Mouse (Mus musculus): ENCODE measurements around the gene Robo1. TPM values are rescaled to one million over a fixed set of nuclear protein-coding genes. Genes with fewer than 3 reads are reported as not detected.

Robo1 gene
- polyA plus RNA-seq, 1 experiment = 0.72 TPM

- Histone ChIP-seq H3K4me1 (ENCODE audit: control insufficient read depth, insufficient read depth, low read length) (no peaks in the 10 kb centered on the region), H3K27ac (ENCODE audit: insufficient read depth, low read depth, low read length) (no peak overlapping the region), H3K4me3 (ENCODE audit: insufficient read depth, low read length) (no peak overlapping the region)
- TF ChIP-seq CTCF (IDR thresholded peaks at IDR 0.05; ENCODE audit: low read depth, low read length) (no peak), POLR2A (IDR thresholded peaks at IDR 0.05; ENCODE audit: borderline replicate concordance, low read depth, low read length) (no peak)
Measured at GRCm38 (mm10) chr16:72422426-72422825, 114.3 kb downstream of the Robo1 start.

GRCm38 (mm10) chr16:72434396-72434795 lies 126.3 kb downstream of the Robo1 start:
- H3K4me1 ChIP-seq (ENCODE audit: control insufficient read depth, insufficient read depth, low read length) = no peaks in the 10 kb centered on the region
- TF ChIP-seq POLR2A (IDR thresholded peaks at IDR 0.05; ENCODE audit: borderline replicate concordance, low read depth, low read length) (no peak), CTCF (IDR thresholded peaks at IDR 0.05; ENCODE audit: low read depth, low read length) (no peak)
- no peak overlapping the region for H3K4me3 ChIP-seq (ENCODE audit: insufficient read depth, low read length)
- no peak overlapping the region for H3K27ac ChIP-seq (ENCODE audit: insufficient read depth, low read depth, low read length)

GRCm38 (mm10) chr16:72444428-72445135 lies 136.5 kb downstream of the Robo1 start:
- no peak overlapping the region for H3K27ac ChIP-seq (ENCODE audit: insufficient read depth, low read depth, low read length)
- TF ChIP-seq CTCF (IDR thresholded peaks at IDR 0.05; ENCODE audit: low read depth, low read length) (no peak), POLR2A (IDR thresholded peaks at IDR 0.05; ENCODE audit: borderline replicate concordance, low read depth, low read length) (no peak)
- H3K4me3 ChIP-seq (ENCODE audit: insufficient read depth, low read length) = no peak overlapping the region

GRCm38 (mm10) chr16:72458155-72458554 lies 150.0 kb downstream of the Robo1 start:
- no peak overlapping the region for H3K4me3 ChIP-seq (ENCODE audit: insufficient read depth, low read length)
- H3K4me1 ChIP-seq (ENCODE audit: control insufficient read depth, insufficient read depth, low read length) = no peaks in the 10 kb centered on the region
- H3K27ac ChIP-seq (ENCODE audit: insufficient read depth, low read depth, low read length) = no peak overlapping the region
- TF ChIP-seq POLR2A (IDR thresholded peaks at IDR 0.05; ENCODE audit: borderline replicate concordance, low read depth, low read length) = no peak
- no peak for TF ChIP-seq CTCF (IDR thresholded peaks at IDR 0.05; ENCODE audit: low read depth, low read length)

More at GRCm38 (mm10) chr16:72444428-72445135, 136.5 kb downstream of the Robo1 start:
- no peaks in the 10 kb centered on the region for H3K4me1 ChIP-seq (ENCODE audit: control insufficient read depth, insufficient read depth, low read length)

GRCm38 (mm10) chr16:72458576-72458975 lies 150.5 kb downstream of the Robo1 start:
- Histone ChIP-seq H3K27ac (ENCODE audit: insufficient read depth, low read depth, low read length) (no peak overlapping the region), H3K4me1 (ENCODE audit: control insufficient read depth, insufficient read depth, low read length) (no peaks in the 10 kb centered on the region), H3K4me3 (ENCODE audit: insufficient read depth, low read length) (no peak overlapping the region)
- no peak for TF ChIP-seq POLR2A (IDR thresholded peaks at IDR 0.05; ENCODE audit: borderline replicate concordance, low read depth, low read length)
- no peak for TF ChIP-seq CTCF (IDR thresholded peaks at IDR 0.05; ENCODE audit: low read depth, low read length)

- Histone ChIP-seq H3K4me3 (ENCODE audit: insufficient read depth, low read length) (no peak overlapping the region), H3K27ac (ENCODE audit: insufficient read depth, low read depth, low read length) (no peak overlapping the region), H3K4me1 (ENCODE audit: control insufficient read depth, insufficient read depth, low read length) (no peaks in the 10 kb centered on the region)
- TF ChIP-seq POLR2A (IDR thresholded peaks at IDR 0.05; ENCODE audit: borderline replicate concordance, low read depth, low read length) (no peak), CTCF (IDR thresholded peaks at IDR 0.05; ENCODE audit: low read depth, low read length) (no peak)
Measured at GRCm38 (mm10) chr16:72465696-72466095, 157.6 kb downstream of the Robo1 start.

- Histone ChIP-seq H3K4me1 (ENCODE audit: control insufficient read depth, insufficient read depth, low read length) (no peaks in the 10 kb centered on the region), H3K4me3 (ENCODE audit: insufficient read depth, low read length) (no peak overlapping the region), H3K27ac (ENCODE audit: insufficient read depth, low read depth, low read length) (no peak overlapping the region)
- no peak for TF ChIP-seq CTCF (IDR thresholded peaks at IDR 0.05; ENCODE audit: low read depth, low read length)
- TF ChIP-seq POLR2A (IDR thresholded peaks at IDR 0.05; ENCODE audit: borderline replicate concordance, low read depth, low read length) = no peak
Measured at GRCm38 (mm10) chr16:72470037-72470673, 162.0 kb downstream of the Robo1 start.

- Histone ChIP-seq H3K4me3 (ENCODE audit: insufficient read depth, low read length) (no peak overlapping the region), H3K4me1 (ENCODE audit: control insufficient read depth, insufficient read depth, low read length) (no peaks in the 10 kb centered on the region), H3K27ac (ENCODE audit: insufficient read depth, low read depth, low read length) (no peak overlapping the region)
- TF ChIP-seq CTCF (IDR thresholded peaks at IDR 0.05; ENCODE audit: low read depth, low read length) = no peak
- no peak for TF ChIP-seq POLR2A (IDR thresholded peaks at IDR 0.05; ENCODE audit: borderline replicate concordance, low read depth, low read length)
Measured at GRCm38 (mm10) chr16:72510716-72511199, 202.7 kb downstream of the Robo1 start.

GRCm38 (mm10) chr16:72531337-72531736 lies 223.2 kb downstream of the Robo1 start:
- no peaks in the 10 kb centered on the region for H3K4me1 ChIP-seq (ENCODE audit: control insufficient read depth, insufficient read depth, low read length)
- H3K27ac ChIP-seq (ENCODE audit: insufficient read depth, low read depth, low read length) = no peak overlapping the region
- no peak for TF ChIP-seq CTCF (IDR thresholded peaks at IDR 0.05; ENCODE audit: low read depth, low read length)
- no peak for TF ChIP-seq POLR2A (IDR thresholded peaks at IDR 0.05; ENCODE audit: borderline replicate concordance, low read depth, low read length)
- H3K4me3 ChIP-seq (ENCODE audit: insufficient read depth, low read length) = no peak overlapping the region

GRCm38 (mm10) chr16:72533900-72534571 lies 225.9 kb downstream of the Robo1 start:
- TF ChIP-seq POLR2A (IDR thresholded peaks at IDR 0.05; ENCODE audit: borderline replicate concordance, low read depth, low read length) (no peak), CTCF (IDR thresholded peaks at IDR 0.05; ENCODE audit: low read depth, low read length) (no peak)
- Histone ChIP-seq H3K4me3 (ENCODE audit: insufficient read depth, low read length) (no peak overlapping the region), H3K4me1 (ENCODE audit: control insufficient read depth, insufficient read depth, low read length) (no peaks in the 10 kb centered on the region), H3K27ac (ENCODE audit: insufficient read depth, low read depth, low read length) (no peak overlapping the region)
